Comparison of ENCODE assay signal across 23 mouse cellular contexts in the genomic region with DNA sequence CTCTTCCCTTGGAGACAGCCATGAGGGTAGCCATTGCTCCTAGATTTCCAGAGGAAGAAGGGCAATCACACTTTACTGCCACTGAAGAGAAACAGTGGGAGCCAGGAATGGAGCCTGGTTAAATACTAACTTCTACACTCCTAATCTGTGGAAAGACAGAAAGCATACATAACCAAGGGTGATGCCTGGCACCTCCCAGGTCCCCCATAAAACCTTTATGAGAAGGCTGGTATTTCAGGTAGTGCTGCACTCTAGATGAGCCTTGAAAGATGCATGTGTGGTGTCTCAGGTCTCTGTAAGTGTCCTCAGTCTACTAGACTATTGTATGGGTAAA. TPM values are rescaled to one million over a fixed set of nuclear protein-coding genes. Genes with fewer than 3 reads are reported as not detected.
DNase-seq lines count a peak whose midpoint lies in the region; ATAC-seq and TF ChIP-seq lines count a peak whose summit lies in the region.
"Had no signal": no experiment of that assay in that cellular context is flagged by ENCODE, and none has a peak within 500 bp of the region (broad histone marks: within the 10 kb centered on the region; RNA-seq: fewer than 3 reads in every experiment).

No protein-coding gene starts in this region.

- TF ChIP-seq POLR2A in heart, adult 2 months (IDR thresholded peaks at IDR 0.05; ENCODE audit: insufficient read depth, low read depth, low read length) = no peak

- H3K9ac ChIP-seq in heart, adult 2 months (ENCODE audit: low read depth, low read length) = no peak overlapping the region; the same call in 1 of the 2 replicates
- H3K9ac ChIP-seq in heart, embryonic 16.5 days (ENCODE audit: low read length) = no peak overlapping the region
- no peak overlapping the region for H3K9ac ChIP-seq in intestine, embryonic 15.5 days
- H3K9ac ChIP-seq in liver, embryonic 13.5 days = no peak overlapping the region
- H3K9ac ChIP-seq: forebrain, embryonic 13.5 days; midbrain, embryonic 15.5 days had no signal

- TF ChIP-seq EP300 in heart, adult 2 months (IDR thresholded peaks at IDR 0.05; ENCODE audit: insufficient read depth, low read depth, low read length) = no peak

- peaks cover 19% of the 10 kb centered on the region for H3K36me3 ChIP-seq in heart, adult 2 months (ENCODE audit: control insufficient read depth, insufficient read depth, low read length)
- no peaks in the 10 kb centered on the region for H3K36me3 ChIP-seq in heart, embryonic 16.5 days (ENCODE audit: control insufficient read depth, insufficient read depth)
- no peaks in the 10 kb centered on the region for H3K36me3 ChIP-seq in intestine, embryonic 15.5 days
- H3K36me3 ChIP-seq in liver, embryonic 13.5 days = no peaks in the 10 kb centered on the region
- H3K36me3 ChIP-seq: limb, embryonic 10.5 days; midbrain, embryonic 15.5 days had no signal

- H3K4me1 ChIP-seq in heart, adult 2 months (ENCODE audit: control insufficient read depth, insufficient read depth, low read length) = peaks cover 4% of the 10 kb centered on the region; the same call in 1 of the 2 replicates
- H3K4me1 ChIP-seq in heart, embryonic 16.5 days (ENCODE audit: control insufficient read depth, insufficient read depth, low read length) = peaks cover 49% of the 10 kb centered on the region
- H3K4me1 ChIP-seq in intestine, embryonic 15.5 days (replicated peaks) = no peaks in the 10 kb centered on the region
- H3K4me1 ChIP-seq in liver, embryonic 13.5 days (replicated peaks) = no peaks in the 10 kb centered on the region
- H3K4me1 ChIP-seq: forebrain, embryonic 13.5 days; limb, embryonic 10.5 days; midbrain, embryonic 15.5 days had no signal

- no peaks in the 10 kb centered on the region for H3K27me3 ChIP-seq in heart, adult 2 months (ENCODE audit: control insufficient read depth, insufficient read depth, low read length)
- H3K27me3 ChIP-seq in heart, embryonic 16.5 days (ENCODE audit: control insufficient read depth, insufficient read depth, low read length) = no peaks in the 10 kb centered on the region
- H3K27me3 ChIP-seq in intestine, embryonic 15.5 days (replicated peaks) = no peaks in the 10 kb centered on the region
- H3K27me3 ChIP-seq in liver, embryonic 13.5 days = no peaks in the 10 kb centered on the region
- H3K27me3 ChIP-seq: forebrain, embryonic 13.5 days; midbrain, embryonic 15.5 days; Patski had no signal

- H3K4me2 ChIP-seq in heart, embryonic 16.5 days (ENCODE audit: low read depth, low read length) = no peak overlapping the region
- no peak overlapping the region for H3K4me2 ChIP-seq in intestine, embryonic 15.5 days (replicated peaks)
- no peak overlapping the region for H3K4me2 ChIP-seq in liver, embryonic 13.5 days
- H3K4me2 ChIP-seq: forebrain, embryonic 13.5 days; midbrain, embryonic 15.5 days had no signal

- no peak for TF ChIP-seq CTCF in heart, adult 2 months (IDR thresholded peaks at IDR 0.05)

- ATAC-seq in heart, embryonic 16.5 days (replicated peaks; ENCODE audit: extremely low read depth, insufficient read depth, low FRiP score) = no peak
- ATAC-seq in intestine, embryonic 15.5 days = peak; percentile 58; the same call in 1 of the 2 replicates
- peak; percentile 45 for ATAC-seq in liver, embryonic 13.5 days (ENCODE audit: low read depth)
- ATAC-seq: CD4-positive, CD25-positive, alpha-beta regulatory T cell, adult 4 months; forebrain, embryonic 13.5 days; midbrain, embryonic 15.5 days; Patski had no signal

- H3K79me2 ChIP-seq in heart, adult 2 months (replicated peaks; ENCODE audit: control insufficient read depth, insufficient read depth, low read length) = 0 out of 2 replicates have a peak, but pooled peaks cover 1% of the 10 kb centered on the region

- intact Hi-C loops in heart, adult 2 months (cut with DNase I) = no loop called here
- intact Hi-C loops in heart, postnatal 14 days (cut with DNase I) = no loop called here

- no peak overlapping the region for H3K4me3 ChIP-seq in heart, adult 2 months
- no peak overlapping the region for H3K4me3 ChIP-seq in heart, embryonic 16.5 days (ENCODE audit: low read length)
- H3K4me3 ChIP-seq in intestine, embryonic 15.5 days (replicated peaks) = no peak overlapping the region
- no peak overlapping the region for H3K4me3 ChIP-seq in liver, embryonic 13.5 days (replicated peaks)
- H3K4me3 ChIP-seq: forebrain, embryonic 13.5 days; limb, embryonic 10.5 days; midbrain, embryonic 15.5 days; myocyte had no signal

- no peaks in the 10 kb centered on the region for H3K9me3 ChIP-seq in heart, embryonic 16.5 days (replicated peaks; ENCODE audit: control insufficient read depth, low read length)
- no peaks in the 10 kb centered on the region for H3K9me3 ChIP-seq in intestine, embryonic 15.5 days
- no peaks in the 10 kb centered on the region for H3K9me3 ChIP-seq in liver, embryonic 13.5 days (replicated peaks)
- H3K9me3 ChIP-seq: forebrain, embryonic 13.5 days; limb, embryonic 10.5 days; midbrain, embryonic 15.5 days had no signal

- peak overlapping the region; percentile 17; the same call in 1 of the 2 replicates for H3K27ac ChIP-seq in heart, adult 2 months
- peak overlapping the region; percentile 94 for H3K27ac ChIP-seq in heart, embryonic 16.5 days (ENCODE audit: low read length)
- H3K27ac ChIP-seq in intestine, embryonic 15.5 days = 0 out of 2 replicates have a peak overlapping the region, but pooled peaks have one; percentile 20
- peak overlapping the region; percentile 59 for H3K27ac ChIP-seq in liver, embryonic 13.5 days
- H3K27ac ChIP-seq: forebrain, embryonic 13.5 days; limb, embryonic 10.5 days; midbrain, embryonic 15.5 days had no signal

- no peak for DNase-seq in heart, adult 2 months
- DNase-seq in heart, postnatal 14 days = no peak
- DNase-seq in heart, postnatal 4 days = no peak
- DNase-seq in liver, embryonic 13.5 days = no peak
- no peak for DNase-seq in ovary, adult 18-20 months (ENCODE audit: low spot score)
- DNase-seq in layer of hippocampus, adult 9-10 months (ENCODE audit: low spot score) = no peak
- DNase-seq: adrenal gland, adult 8-10 months; cerebellum, adult 9-10 months; gastrocnemius, postnatal 25 days; layer of hippocampus, adult 9-11 months; lung, adult 2 months; lung, postnatal 36 days; right cerebral cortex, postnatal 14 days; thymus, adult 18-20 months had no signal

RNA-seq across cellular contexts. Expression of a gene that starts 39.4 kb away (rescaled TPM):
- 100 to 1,000 TPM; 129 to 146 TPM for total RNA-seq in heart, adult 2 months (2021)
- polyA plus RNA-seq in heart, adult 2 months (2012; rRNA removed) = 27.9 and 46.5 TPM in 2 replicates
- 100 to 1,000 TPM; 120 to 159 TPM for total RNA-seq in heart, postnatal 14 days (2021)
- polyA plus RNA-seq in heart, embryonic 16.5 days (2015; fragmentation: Nextera tagmentation; extraction: Ambion mirVana) = 74.5 and 78.1 TPM in 2 replicates
- total RNA-seq in heart, postnatal 4 days (2021) = 100 to 1,000 TPM; 132 to 141 TPM
- 6.9 and 7.1 TPM in 2 replicates for polyA plus RNA-seq in intestine, embryonic 15.5 days (2015; fragmentation: Nextera tagmentation; extraction: Ambion mirVana)
- polyA plus RNA-seq in liver, embryonic 13.5 days (2015; fragmentation: Nextera tagmentation; extraction: Ambion mirVana) = 1.4 and 2.5 TPM in 2 replicates
- total RNA-seq: megakaryocyte-erythroid progenitor cell, adult 5-6 weeks had no signal

Comparison
In these comparisons a context has a peak if more than half of its experiments do, and no peak if none do; other contexts are left out.
1. H3K27ac ChIP-seq: peak in every context shown above with its lines; median percentile 94 in heart, embryonic 16.5 days; 59 in liver, embryonic 13.5 days; 20 in intestine, embryonic 15.5 days; 17 in heart, adult 2 months.